Mouse (Mus musculus): ENCODE results near the gene Stambpl1. TPM values are rescaled to one million over a fixed set of nuclear protein-coding genes. Genes with fewer than 3 reads are reported as not detected.

Stambpl1 gene
- polyA plus RNA-seq, 1 experiment from 2014 or later, result 7.5 TPM

GRCm38 (mm10) chr19:34288696-34289095 lies 96.7 kb downstream of the Stambpl1 start:
- no peak overlapping the region for H3K9ac ChIP-seq (replicated peaks; ENCODE audit: low read depth)
- no peak overlapping the region for H3K4me3 ChIP-seq (ENCODE audit: low read depth, low read length)
- 96% methylated on average over 1 of the region's 1 CpGs for WGBS
- no peaks in the 10 kb centered on the region for H3K4me1 ChIP-seq (ENCODE audit: insufficient read depth, low read depth, low read length)
- no peaks in the 10 kb centered on the region for H3K9me3 ChIP-seq (ENCODE audit: low read length)
- DNase-seq (ENCODE audit: low spot score), result no peak
- no peak overlapping the region for H3K4me2 ChIP-seq (replicated peaks; ENCODE audit: low read depth, low read length)
- TF ChIP-seq CTCF (IDR thresholded peaks at IDR 0.05) (no peak), EP300 (IDR thresholded peaks at IDR 0.05) (no peak)
- H3K27me3 ChIP-seq (replicated peaks; ENCODE audit: insufficient read depth, low read length), result no peaks in the 10 kb centered on the region
- no peak for ATAC-seq
- H3K27ac ChIP-seq (ENCODE audit: low read length), result no peak overlapping the region
- H3K36me3 ChIP-seq (ENCODE audit: insufficient read depth, low read length), result no peaks in the 10 kb centered on the region

Other genes starting within 250 kb of the Stambpl1 start
- not detected in 2 replicates for gene Lipf, start 231.0 kb upstream of the Stambpl1 start, polyA plus RNA-seq (2015; fragmentation: Nextera tagmentation; extraction: Ambion mirVana)
- gene Lipk, start 183.9 kb upstream of the Stambpl1 start, polyA plus RNA-seq (2015; fragmentation: Nextera tagmentation; extraction: Ambion mirVana), result not detected in 2 replicates
- gene Lipn, start 124.9 kb upstream of the Stambpl1 start, polyA plus RNA-seq (2015; fragmentation: Nextera tagmentation; extraction: Ambion mirVana), result not detected in 2 replicates
- not detected in 2 replicates for gene Lipm, start 91.3 kb upstream of the Stambpl1 start, polyA plus RNA-seq (2015; fragmentation: Nextera tagmentation; extraction: Ambion mirVana)
- 0.05 and 0.14 TPM in 2 replicates for gene Ankrd22, start 26.2 kb upstream of the Stambpl1 start, polyA plus RNA-seq (2015; fragmentation: Nextera tagmentation; extraction: Ambion mirVana)
- gene Acta2, start 63.4 kb downstream of the Stambpl1 start, polyA plus RNA-seq (2015; fragmentation: Nextera tagmentation; extraction: Ambion mirVana), result 265 and 293 TPM in 2 replicates
- 56.1 and 57.9 TPM in 2 replicates for gene Fas, start 98.4 kb downstream of the Stambpl1 start, polyA plus RNA-seq (2015; fragmentation: Nextera tagmentation; extraction: Ambion mirVana)

Measured in lung, postnatal 0 days (tissue).